Mouse (Mus musculus) layer of hippocampus, adult 2 months (tissue): Measurements from ENCODE around the gene Acvr1. TPM values are rescaled to one million over a fixed set of nuclear protein-coding genes. Genes with fewer than 3 reads are reported as not detected.

Experiments
- DNase-seq, 2 experiments: peaks; one replicate each; pipeline ENCODE4 v3.0.0; 2022; ENCODE audit warnings: low spot score in 2 of 2
- H3K27ac ChIP-seq: fragments of 200-600 bp; 2 replicates; pipeline ENCODE4 v1.8.1; 2022
- H3K4me3 ChIP-seq: fragments of 200-600 bp; 2 replicates; pipeline ENCODE4 v1.8.1; 2022; ENCODE audit warnings: mild to moderate bottlenecking
- CTCF ChIP-seq: fragments of 200-600 bp; conservative IDR thresholded peaks from 2 replicates; pipeline ENCODE4 v1.8.1; 2022; ENCODE audit warnings: antibody characterized with exemption, mild to moderate bottlenecking, moderate library complexity
- total RNA-seq, 2 experiments: library from RNA; stranded (reverse); gene quantifications; 2 replicates each; pipeline ENCODE4 v1.2.3; 2021

The Acvr1 gene
- total RNA-seq, 2 experiments from 2014 or later: 46.0 to 48.2 TPM

GRCm38 (mm10) chr2:58479536-58479935 lies 87.4 kb downstream of the Acvr1 start:
- H3K4me3 ChIP-seq: no peak overlapping the region
- no peak overlapping the region for H3K27ac ChIP-seq
- TF ChIP-seq CTCF: no peak
- DNase-seq: no peak

DNA sequence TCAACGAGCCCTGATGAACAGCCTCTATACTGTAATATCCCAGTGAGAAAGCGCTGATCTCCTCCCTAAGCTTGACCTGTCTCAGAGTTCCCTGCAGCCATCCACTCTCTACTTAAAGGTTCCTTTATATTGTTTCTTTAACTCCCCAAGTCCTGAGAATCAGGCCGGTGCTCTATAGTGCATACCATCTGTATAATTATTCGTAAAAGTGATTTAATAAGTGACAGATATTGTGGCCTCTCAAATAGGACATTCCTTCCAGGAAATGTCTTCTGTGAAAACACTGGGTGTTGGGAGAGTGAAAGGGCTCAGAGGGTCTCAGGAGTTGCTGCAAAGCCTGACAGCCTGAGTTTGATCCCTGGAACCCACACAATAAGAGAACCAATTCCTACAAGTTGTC lies 88.8 kb downstream of the Acvr1 start:
- TF ChIP-seq CTCF: no peak
- DNase-seq: no peak
- Histone ChIP-seq H3K4me3 (no peak overlapping the region), H3K27ac (no peak overlapping the region)

GRCm38 (mm10) chr2:58476956-58477715 lies 89.8 kb downstream of the Acvr1 start:
- TF ChIP-seq CTCF: peak; percentile 87
- Histone ChIP-seq H3K27ac (no peak overlapping the region), H3K4me3 (no peak overlapping the region)
- peak; percentile 85 to 90 for DNase-seq

DNA sequence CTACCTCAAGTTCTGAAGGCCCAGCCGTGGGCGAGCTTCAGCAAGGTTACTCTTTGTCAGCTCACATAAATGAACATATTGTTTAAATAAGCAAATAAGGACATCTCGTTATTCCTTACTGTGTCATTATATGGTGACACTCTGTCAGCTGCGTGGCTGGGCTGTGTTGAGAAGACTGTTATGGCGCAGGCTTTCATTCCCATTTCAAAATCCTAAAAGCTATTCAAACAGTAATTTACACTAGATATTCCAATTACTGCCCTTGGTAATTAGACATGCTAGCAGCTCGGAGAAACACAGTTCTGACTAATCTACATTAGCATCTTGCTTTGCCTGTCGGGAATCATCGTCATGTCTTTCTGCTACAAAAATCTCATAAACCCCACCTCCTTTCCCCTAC lies 91.4 kb downstream of the Acvr1 start:
- Histone ChIP-seq H3K27ac (peak overlapping the region; percentile 6; the same call in 1 of the 2 replicates), H3K4me3 (no peak overlapping the region)
- DNase-seq: no peak
- TF ChIP-seq CTCF: no peak

DNA sequence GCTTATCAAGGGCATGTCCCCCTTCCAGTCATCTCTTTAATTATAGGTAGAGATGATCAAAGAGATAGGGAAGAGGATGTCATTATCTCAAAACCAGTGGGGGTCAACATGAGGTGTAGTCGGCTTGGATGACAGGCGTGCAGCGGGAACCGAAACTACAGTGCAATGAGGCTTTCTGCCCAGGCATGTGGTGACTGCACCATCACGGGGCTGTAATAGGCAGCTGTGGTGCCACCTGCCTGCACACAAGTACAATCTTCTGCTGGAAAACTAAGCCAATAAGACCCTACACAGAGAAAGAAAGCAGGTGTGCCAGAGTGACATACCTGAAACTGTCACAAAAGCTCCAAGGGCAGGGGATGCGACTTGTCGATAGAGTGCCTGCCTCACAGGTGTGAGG lies 96.7 kb downstream of the Acvr1 start:
- Histone ChIP-seq H3K4me3 (no peak overlapping the region), H3K27ac (no peak overlapping the region)
- TF ChIP-seq CTCF: no peak
- DNase-seq: no peak

DNA sequence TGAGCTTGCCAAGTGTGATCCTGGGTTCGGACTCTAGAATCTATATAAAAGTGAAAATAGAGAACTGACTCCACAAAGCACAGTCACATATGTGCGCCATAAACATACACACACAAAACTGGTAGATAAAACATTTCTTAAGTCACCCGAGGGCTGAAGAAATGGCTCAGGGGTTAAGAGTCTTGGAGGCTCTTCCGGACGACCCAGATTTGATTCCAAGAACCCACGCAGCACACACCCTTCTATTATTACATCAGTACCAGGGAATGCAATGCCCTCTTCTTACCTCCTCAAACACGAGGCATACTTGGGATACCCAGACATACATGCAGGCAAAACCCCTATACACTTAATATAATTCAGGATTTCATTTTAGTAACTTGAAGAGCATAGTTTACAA lies 97.1 kb downstream of the Acvr1 start, which contains the start of gene Gm17409:
Gene Gm17409 (plus strand): TSS at position 301 of the 400 bp plus-strand sequence.
- no peak within 1 kb of the TSS for H3K4me3 ChIP-seq
- DNase-seq: no peak
- TF ChIP-seq CTCF: no peak
- H3K27ac ChIP-seq: no peak within 1 kb of the TSS

DNA sequence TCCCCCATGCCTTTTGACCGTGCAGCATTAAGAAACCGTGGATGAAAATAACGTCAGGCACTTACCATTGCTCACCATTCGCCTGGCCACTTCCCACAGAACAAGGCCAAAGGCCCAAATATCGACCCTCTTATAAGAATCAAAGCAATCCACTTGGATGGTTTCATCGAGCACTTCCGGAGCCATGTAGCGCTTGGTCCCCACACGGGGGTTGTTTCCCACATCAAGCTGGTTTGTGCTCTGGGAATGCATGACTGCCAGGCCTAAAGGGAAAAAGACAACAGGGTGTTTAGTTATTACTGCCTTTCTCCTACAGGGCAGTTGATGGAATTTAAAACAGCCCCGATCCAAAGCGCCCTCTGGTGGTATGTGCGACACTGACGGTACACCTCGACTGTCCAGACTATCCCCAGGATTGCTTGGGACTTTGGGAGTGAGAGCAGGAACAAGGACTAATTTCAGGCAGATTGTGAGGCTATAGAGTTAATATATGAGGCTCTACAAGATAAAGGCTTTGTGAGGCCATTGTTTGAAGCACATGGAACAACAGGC lies 108.1 kb downstream of the Acvr1 start:
- peak overlapping the region; percentile 15; the same call in 1 of the 2 replicates for H3K27ac ChIP-seq
- no peak overlapping the region for H3K4me3 ChIP-seq
- TF ChIP-seq CTCF: peak; percentile 84
- DNase-seq: peak; percentile 56 to 71

GRCm38 (mm10) chr2:58457488-58457865 lies 109.5 kb downstream of the Acvr1 start:
- peak overlapping the region; percentile 33; the same call in 1 of the 2 replicates for H3K27ac ChIP-seq
- DNase-seq: no peak
- no peak overlapping the region for H3K4me3 ChIP-seq
- peak; percentile 63 for TF ChIP-seq CTCF

DNA sequence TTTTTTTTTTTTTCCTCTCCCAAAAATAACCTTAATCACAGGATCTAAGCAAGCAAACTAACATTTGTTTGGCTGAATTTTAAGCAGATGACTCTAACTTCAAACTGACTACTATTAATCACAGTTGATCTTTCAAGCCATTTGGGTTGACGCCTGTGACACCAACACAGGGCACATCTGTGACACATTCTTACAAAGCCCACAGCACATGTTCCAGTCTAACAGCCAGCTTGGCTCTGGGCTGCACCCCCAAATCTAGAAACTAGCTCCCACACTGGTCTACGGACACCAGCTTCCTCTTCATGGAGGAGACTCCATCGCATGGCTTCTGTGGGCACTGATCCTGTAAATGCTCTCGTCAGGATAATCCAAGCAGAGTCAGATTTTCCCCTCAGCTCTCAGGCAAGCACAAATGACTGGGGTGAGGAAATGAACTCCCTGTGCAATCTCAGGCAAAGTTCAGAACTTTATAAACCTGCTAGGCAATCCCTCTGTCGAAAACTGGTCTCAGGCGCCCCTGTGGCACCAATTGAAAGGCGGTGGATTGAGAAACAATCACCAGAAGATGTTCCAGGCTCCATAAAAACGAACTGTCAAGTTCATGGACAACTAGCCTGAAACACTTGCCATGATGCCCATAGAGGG lies 110.0 kb downstream of the Acvr1 start:
- peak; percentile 37 to 44 for DNase-seq
- TF ChIP-seq CTCF: no peak
- H3K4me3 ChIP-seq: no peak overlapping the region
- peak overlapping the region; percentile 33; the same call in 1 of the 2 replicates for H3K27ac ChIP-seq

GRCm38 (mm10) chr2:58454095-58454865 lies 112.7 kb downstream of the Acvr1 start:
- DNase-seq: no peak
- Histone ChIP-seq H3K4me3 (no peak overlapping the region), H3K27ac (no peak overlapping the region)
- no peak for TF ChIP-seq CTCF

DNA sequence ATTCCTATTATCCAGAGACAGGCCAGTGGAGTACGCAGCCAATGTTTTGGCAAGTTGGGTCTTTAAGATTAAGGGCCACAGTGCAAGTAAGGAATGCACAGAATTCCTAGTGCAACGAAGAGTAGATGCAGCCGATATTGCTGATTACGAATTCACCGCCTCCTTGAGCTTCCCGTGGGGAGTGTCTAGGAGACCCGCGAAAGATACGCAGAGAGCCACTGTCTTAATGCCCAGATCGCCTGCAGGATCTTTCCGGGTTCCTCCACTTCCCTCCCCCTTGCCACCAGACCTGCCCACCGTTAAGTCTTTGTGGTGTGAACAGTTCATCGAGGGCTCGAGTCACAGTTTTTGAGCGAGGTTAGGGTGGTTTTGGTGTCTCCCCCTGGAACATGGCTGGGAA lies 120.0 kb downstream of the Acvr1 start:
- no peak overlapping the region for H3K4me3 ChIP-seq
- DNase-seq: no peak
- TF ChIP-seq CTCF: no peak
- no peak overlapping the region for H3K27ac ChIP-seq

GRCm38 (mm10) chr2:58443163-58443562 lies 123.8 kb downstream of the Acvr1 start:
- DNase-seq: no peak
- H3K27ac ChIP-seq: no peak overlapping the region
- no peak for TF ChIP-seq CTCF
- H3K4me3 ChIP-seq: no peak overlapping the region

DNA sequence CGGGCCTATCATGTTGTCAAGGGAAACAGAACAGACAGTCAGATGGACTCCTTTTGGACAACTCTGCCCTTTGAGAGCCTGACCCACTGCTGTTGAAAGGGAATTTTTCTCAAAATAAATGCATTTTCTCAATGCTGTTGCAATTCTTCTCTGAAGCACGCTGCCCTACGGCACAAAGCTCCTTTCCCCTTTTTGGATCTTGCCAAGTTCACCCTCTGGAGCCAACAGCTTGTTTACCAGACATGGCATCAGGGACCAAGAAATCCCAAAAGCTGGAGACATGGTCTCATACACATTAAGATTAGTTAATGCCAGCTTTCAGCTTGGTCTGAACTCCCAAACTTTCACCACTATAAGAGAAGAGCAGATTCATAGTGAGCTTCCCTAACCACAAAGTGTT lies 130.0 kb downstream of the Acvr1 start:
- DNase-seq: no peak
- Histone ChIP-seq H3K27ac (no peak overlapping the region), H3K4me3 (no peak overlapping the region)
- TF ChIP-seq CTCF: no peak
